Mouse (Mus musculus): ENCODE data around the gene Igf2r. TPM values are rescaled to one million over a fixed set of nuclear protein-coding genes. Genes with fewer than 3 reads are reported as not detected.

Gene Igf2r
- polyA plus RNA-seq, 1 experiment from 2014 or later: 141 TPM

- Histone ChIP-seq H3K9me3 (no peaks in the 10 kb centered on the region), H3K4me1 (peaks cover 15% of the 10 kb centered on the region), H3K4me3 (no peak overlapping the region), H3K27ac (0 out of 2 replicates have a peak overlapping the region, but pooled peaks have one; percentile 23), H3K27me3 (ENCODE audit: insufficient read depth, poor library complexity, severe bottlenecking) (no peaks in the 10 kb centered on the region), H3K36me3 (peaks cover 100% of the 10 kb centered on the region)
- no peak for DNase-seq (ENCODE audit: low spot score)
- 72% methylated on average over 5 of the region's 5 CpGs for WGBS
Measured at GRCm38 (mm10) chr17:12714080-12714561, 55.3 kb downstream of the Igf2r start.

GRCm38 (mm10) chr17:12712993-12713392 is 56.5 kb downstream of the Igf2r start:
- no peak overlapping the region for H3K27ac ChIP-seq
- peaks cover 99% of the 10 kb centered on the region for H3K36me3 ChIP-seq
- 78% methylated on average over 3 of the region's 3 CpGs for WGBS

GRCm38 (mm10) chr17:12712191-12712590 is 57.3 kb downstream of the Igf2r start:
- Histone ChIP-seq H3K27ac (no peak overlapping the region), H3K27me3 (ENCODE audit: insufficient read depth, poor library complexity, severe bottlenecking) (no peaks in the 10 kb centered on the region), H3K36me3 (peaks cover 96% of the 10 kb centered on the region), H3K4me1 (peaks cover 10% of the 10 kb centered on the region), H3K9me3 (no peaks in the 10 kb centered on the region), H3K4me3 (no peak overlapping the region)
- DNase-seq (ENCODE audit: low spot score): no peak

More at GRCm38 (mm10) chr17:12712993-12713392, 56.5 kb downstream of the Igf2r start:
- peaks cover 15% of the 10 kb centered on the region for H3K4me1 ChIP-seq
- no peaks in the 10 kb centered on the region for H3K9me3 ChIP-seq
- DNase-seq (ENCODE audit: low spot score): no peak
- no peaks in the 10 kb centered on the region for H3K27me3 ChIP-seq (ENCODE audit: insufficient read depth, poor library complexity, severe bottlenecking)
- no peak overlapping the region for H3K4me3 ChIP-seq

- DNase-seq (ENCODE audit: low spot score): no peak
- H3K4me1 ChIP-seq: peaks cover 5% of the 10 kb centered on the region
- 0 out of 2 replicates have a peak overlapping the region, but pooled peaks have one; percentile 47 for H3K27ac ChIP-seq
- H3K4me3 ChIP-seq: no peak overlapping the region
- 83% methylated on average over 2 of the region's 2 CpGs for WGBS
- peaks cover 96% of the 10 kb centered on the region for H3K36me3 ChIP-seq
- H3K27me3 ChIP-seq (ENCODE audit: insufficient read depth, poor library complexity, severe bottlenecking): no peaks in the 10 kb centered on the region
- H3K9me3 ChIP-seq: no peaks in the 10 kb centered on the region
Measured at GRCm38 (mm10) chr17:12710976-12711375, 58.5 kb downstream of the Igf2r start.

GRCm38 (mm10) chr17:12710050-12710780 is 59.2 kb downstream of the Igf2r start:
- no peak for DNase-seq (ENCODE audit: low spot score)
- Histone ChIP-seq H3K9me3 (no peaks in the 10 kb centered on the region), H3K27me3 (ENCODE audit: insufficient read depth, poor library complexity, severe bottlenecking) (no peaks in the 10 kb centered on the region), H3K27ac (0 out of 2 replicates have a peak overlapping the region, but pooled peaks have one; percentile 47), H3K4me3 (no peak overlapping the region), H3K4me1 (peaks cover 5% of the 10 kb centered on the region), H3K36me3 (peaks cover 96% of the 10 kb centered on the region)
- WGBS: 83% methylated on average over 13 of the region's 13 CpGs

GRCm38 (mm10) chr17:12708398-12708797 is 61.1 kb downstream of the Igf2r start:
- Histone ChIP-seq H3K4me1 (no peaks in the 10 kb centered on the region), H3K27ac (no peak overlapping the region), H3K36me3 (peaks cover 96% of the 10 kb centered on the region), H3K27me3 (ENCODE audit: insufficient read depth, poor library complexity, severe bottlenecking) (no peaks in the 10 kb centered on the region), H3K9me3 (no peaks in the 10 kb centered on the region), H3K4me3 (no peak overlapping the region)
- 88% methylated on average over 3 of the region's 3 CpGs for WGBS
- DNase-seq (ENCODE audit: low spot score): no peak

- Histone ChIP-seq H3K27me3 (ENCODE audit: insufficient read depth, poor library complexity, severe bottlenecking) (no peaks in the 10 kb centered on the region), H3K4me1 (peaks cover 6% of the 10 kb centered on the region; the same call in 1 of the 2 replicates), H3K27ac (no peak overlapping the region), H3K4me3 (no peak overlapping the region), H3K9me3 (no peaks in the 10 kb centered on the region), H3K36me3 (peaks cover 96% of the 10 kb centered on the region)
- WGBS: 89% methylated on average over 10 of the region's 10 CpGs
- DNase-seq (ENCODE audit: low spot score): no peak
Measured at GRCm38 (mm10) chr17:12706590-12707049, 62.8 kb downstream of the Igf2r start.

- Histone ChIP-seq H3K4me3 (no peak overlapping the region), H3K27ac (no peak overlapping the region), H3K36me3 (peaks cover 97% of the 10 kb centered on the region), H3K9me3 (no peaks in the 10 kb centered on the region), H3K27me3 (ENCODE audit: insufficient read depth, poor library complexity, severe bottlenecking) (no peaks in the 10 kb centered on the region), H3K4me1 (peaks cover 6% of the 10 kb centered on the region; the same call in 1 of the 2 replicates)
- WGBS: 35% methylated on average over 5 of the region's 5 CpGs
- DNase-seq (ENCODE audit: low spot score): no peak
Measured at GRCm38 (mm10) chr17:12702901-12703300, 66.6 kb downstream of the Igf2r start.

- H3K27me3 ChIP-seq (ENCODE audit: insufficient read depth, poor library complexity, severe bottlenecking): no peaks in the 10 kb centered on the region
- no peaks in the 10 kb centered on the region for H3K9me3 ChIP-seq
- 95% methylated on average over 6 of the region's 6 CpGs for WGBS
- H3K27ac ChIP-seq: no peak overlapping the region
- no peak overlapping the region for H3K4me3 ChIP-seq
- H3K4me1 ChIP-seq: peaks cover 6% of the 10 kb centered on the region; the same call in 1 of the 2 replicates
- H3K36me3 ChIP-seq: peaks cover 99% of the 10 kb centered on the region
- DNase-seq (ENCODE audit: low spot score): no peak
Measured at GRCm38 (mm10) chr17:12700373-12700772, 69.1 kb downstream of the Igf2r start.

- WGBS: 95% methylated on average over 7 of the region's 7 CpGs
- no peak overlapping the region for H3K27ac ChIP-seq
Measured at GRCm38 (mm10) chr17:12691899-12692298, 77.6 kb downstream of the Igf2r start.

GRCm38 (mm10) chr17:12689537-12689936 is 79.9 kb downstream of the Igf2r start:
- Histone ChIP-seq H3K27ac (no peak overlapping the region), H3K36me3 (peaks cover 100% of the 10 kb centered on the region)

More at GRCm38 (mm10) chr17:12691899-12692298, 77.6 kb downstream of the Igf2r start:
- Histone ChIP-seq H3K36me3 (peaks cover 97% of the 10 kb centered on the region), H3K4me3 (no peak overlapping the region), H3K9me3 (no peaks in the 10 kb centered on the region), H3K4me1 (peaks cover 12% of the 10 kb centered on the region), H3K27me3 (ENCODE audit: insufficient read depth, poor library complexity, severe bottlenecking) (no peaks in the 10 kb centered on the region)
- DNase-seq (ENCODE audit: low spot score): no peak

GRCm38 (mm10) chr17:12688427-12689110 is 80.9 kb downstream of the Igf2r start:
- Histone ChIP-seq H3K9me3 (no peaks in the 10 kb centered on the region), H3K4me1 (peaks cover 19% of the 10 kb centered on the region), H3K4me3 (no peak overlapping the region), H3K27me3 (ENCODE audit: insufficient read depth, poor library complexity, severe bottlenecking) (no peaks in the 10 kb centered on the region), H3K36me3 (peaks cover 100% of the 10 kb centered on the region), H3K27ac (peak overlapping the region; percentile 57; the same call in 1 of the 2 replicates)
- 75% methylated on average over 20 of the region's 20 CpGs for WGBS
- no peak for DNase-seq (ENCODE audit: low spot score)

More at GRCm38 (mm10) chr17:12689537-12689936, 79.9 kb downstream of the Igf2r start:
- H3K27me3 ChIP-seq (ENCODE audit: insufficient read depth, poor library complexity, severe bottlenecking): no peaks in the 10 kb centered on the region
- DNase-seq (ENCODE audit: low spot score): no peak
- peaks cover 19% of the 10 kb centered on the region for H3K4me1 ChIP-seq
- H3K9me3 ChIP-seq: no peaks in the 10 kb centered on the region
- 69% methylated on average over 3 of the region's 3 CpGs for WGBS
- H3K4me3 ChIP-seq: no peak overlapping the region

Measured in heart, embryonic 10.5 days (tissue).